Mouse (Mus musculus): ENCODE results near the gene Gm20481.
"Not testable (repeated sequence)": the region's sequence is repeated elsewhere in the genome, so short reads cannot be mapped to it uniquely, and the experiment has no call there.

Gm20481 gene

GRCm38 (mm10) chr17:34969822-34970221, at the start of gene Gm20481:
TSS of gene Gm20481 (plus strand) at chr17:34969912.
- not testable (repeated sequence) for DNase-seq

GRCm38 (mm10) chr17:34922939-34923338, 46.8 kb upstream of the Gm20481 start:
- DNase-seq = no peak

GRCm38 (mm10) chr17:34924258-34924657, 45.5 kb upstream of the Gm20481 start:
- no peak for DNase-seq

- DNase-seq = peak; percentile 36
Measured at GRCm38 (mm10) chr17:34927306-34928019, 42.2 kb upstream of the Gm20481 start.

GRCm38 (mm10) chr17:34928841-34929240, 40.9 kb upstream of the Gm20481 start:
- no peak for DNase-seq

GRCm38 (mm10) chr17:34931061-34931734, 38.5 kb upstream of the Gm20481 start, which contains the start of gene Neu1:
TSS of gene Neu1 (plus strand) at chr17:34931253.
- peak; percentile 96 for DNase-seq

GRCm38 (mm10) chr17:34931735-34932098, 38.0 kb upstream of the Gm20481 start:
- DNase-seq = peak; percentile 65

GRCm38 (mm10) chr17:34932287-34932686, 37.4 kb upstream of the Gm20481 start:
- DNase-seq = no peak

- no peak for DNase-seq
Measured at GRCm38 (mm10) chr17:34934031-34934430, 35.7 kb upstream of the Gm20481 start.

- no peak for DNase-seq
Measured at GRCm38 (mm10) chr17:34934830-34935229, 34.9 kb upstream of the Gm20481 start.

- no peak for DNase-seq
Measured at GRCm38 (mm10) chr17:34937960-34938505, 31.7 kb upstream of the Gm20481 start.

- DNase-seq = no peak
Measured at GRCm38 (mm10) chr17:34941344-34942041, 28.2 kb upstream of the Gm20481 start.

- DNase-seq = no peak
Measured at GRCm38 (mm10) chr17:34943128-34943815, 26.4 kb upstream of the Gm20481 start.

GRCm38 (mm10) chr17:34944362-34944761, 25.4 kb upstream of the Gm20481 start:
- DNase-seq = no peak

GRCm38 (mm10) chr17:34946486-34947140, 23.1 kb upstream of the Gm20481 start:
- no peak for DNase-seq

- no peak for DNase-seq
Measured at GRCm38 (mm10) chr17:34947606-34948005, 22.1 kb upstream of the Gm20481 start.

GRCm38 (mm10) chr17:34948721-34949552, 20.8 kb upstream of the Gm20481 start:
- not testable (repeated sequence) for DNase-seq

GRCm38 (mm10) chr17:34949553-34949969, 20.2 kb upstream of the Gm20481 start:
- no peak for DNase-seq

- no peak for DNase-seq
Measured at GRCm38 (mm10) chr17:34950514-34951455, 18.9 kb upstream of the Gm20481 start.

Measured in right cerebral cortex, postnatal 25 days (tissue).